Mouse (Mus musculus): ENCODE data around the gene Olfr738. TPM values are rescaled to one million over a fixed set of nuclear protein-coding genes. Genes with fewer than 3 reads are reported as not detected.

Gene Olfr738
- total RNA-seq (2014; rRNA removed) (not detected in 2 replicates), polyA plus RNA-seq (2012; rRNA removed) (not detected in 2 replicates)

DNA sequence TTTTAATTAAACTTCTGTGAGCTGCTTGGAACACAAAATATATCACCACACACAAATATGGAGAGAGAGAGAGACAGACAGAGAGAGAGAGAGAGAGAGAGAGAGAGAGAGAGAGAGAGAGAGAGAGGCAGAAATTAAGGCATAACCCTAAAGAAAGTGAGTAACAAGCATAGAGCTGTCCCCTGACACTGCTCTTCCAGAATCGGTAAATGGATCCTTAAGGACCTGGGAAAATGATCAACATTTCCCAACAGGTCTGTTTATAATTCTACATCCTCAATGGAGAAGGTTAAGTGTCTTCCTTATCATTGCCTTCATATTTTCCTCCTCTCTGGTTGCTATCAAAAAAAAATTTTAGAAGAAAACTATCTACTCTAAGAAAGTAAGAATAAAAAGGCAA, at the start of gene Olfr738:
Olfr738 (plus strand) TSS at position 301 of the 400 bp plus-strand sequence.
- Histone ChIP-seq H3K27me3 (ENCODE audit: control insufficient read depth, insufficient read depth, low read length) (no peaks in the 10 kb centered on the region), H3K9ac (ENCODE audit: low read depth, low read length) (no peak within 1 kb of the TSS), H3K27ac (replicated peaks; ENCODE audit: insufficient read depth, low read depth, low read length) (no peak within 1 kb of the TSS), H3K36me3 (ENCODE audit: control insufficient read depth, insufficient read depth, low read length) (no peaks in the 10 kb centered on the region), H3K4me3 (ENCODE audit: insufficient read depth, low read depth, low read length) (no peak within 1 kb of the TSS), H3K4me1 (ENCODE audit: control insufficient read depth, insufficient read depth, low read length) (no peaks in the 10 kb centered on the region), H3K79me2 (ENCODE audit: control insufficient read depth, insufficient read depth, low read length) (no peaks in the 10 kb centered on the region)
- 79% methylated on average over 1 of the region's 1 CpGs for WGBS
- DNase-seq (ENCODE audit: extremely low read depth, low read depth, low spot score), result no peak
- TF ChIP-seq POLR2A (IDR thresholded peaks at IDR 0.05; ENCODE audit: extremely low read depth, insufficient read depth, low read length) (no peak), CTCF (IDR thresholded peaks at IDR 0.05; ENCODE audit: low read depth, low read length) (no peak)

DNA sequence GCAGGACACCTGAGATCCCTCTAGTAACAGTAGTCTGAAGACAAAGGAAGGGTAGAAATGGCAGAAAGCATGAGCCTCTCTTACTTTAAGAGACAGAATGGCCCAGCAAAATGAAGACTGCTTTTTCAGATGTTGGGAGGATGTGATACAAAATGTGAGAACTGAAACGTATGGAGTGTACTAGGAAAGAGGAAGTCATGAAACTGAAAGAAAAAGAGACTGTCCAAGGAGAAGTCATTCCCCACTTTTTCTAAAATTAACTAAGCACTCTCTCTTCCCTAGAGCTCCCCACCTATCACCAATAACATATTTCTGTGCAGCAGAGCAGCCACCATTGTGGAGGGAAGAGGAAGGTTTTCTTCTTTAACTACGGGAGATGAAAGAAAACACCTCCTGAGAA, 49.8 kb upstream of the Olfr738 start, which contains the start of gene Tlr11:
Tlr11 (plus strand) TSS at position 322 of the 400 bp plus-strand sequence.
- no peak within 1 kb of the TSS for H3K4me3 ChIP-seq (ENCODE audit: insufficient read depth, low read depth, low read length)
- no peaks in the 10 kb centered on the region for H3K27me3 ChIP-seq (ENCODE audit: control insufficient read depth, insufficient read depth, low read length)

DNA sequence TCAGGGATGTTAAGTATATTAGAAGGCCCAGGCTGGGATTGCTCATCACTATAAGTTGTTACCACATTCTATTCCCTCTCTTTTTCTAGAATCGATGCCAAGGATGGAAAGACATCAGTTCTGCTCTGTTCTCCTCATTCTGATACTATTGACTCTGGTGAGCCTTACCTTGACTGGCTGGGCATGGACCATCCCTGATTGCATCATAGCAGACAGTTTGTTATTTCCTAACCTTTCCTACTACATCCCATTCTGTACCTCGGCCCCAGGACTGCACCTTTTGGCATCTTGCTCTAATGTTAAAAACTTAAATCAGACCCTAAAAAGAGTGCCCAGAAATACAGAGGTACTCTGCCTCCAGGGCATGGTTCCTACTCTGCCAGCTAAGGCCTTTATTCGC, 46.9 kb upstream of the Olfr738 start:
- DNase-seq (ENCODE audit: extremely low read depth, low read depth, low spot score), result peak; percentile 77
- Histone ChIP-seq H3K9ac (ENCODE audit: low read depth, low read length) (no peak overlapping the region), H3K27me3 (ENCODE audit: control insufficient read depth, insufficient read depth, low read length) (no peaks in the 10 kb centered on the region), H3K4me1 (ENCODE audit: control insufficient read depth, insufficient read depth, low read length) (peaks cover 6% of the 10 kb centered on the region; the same call in 1 of the 2 replicates), H3K27ac (replicated peaks; ENCODE audit: insufficient read depth, low read depth, low read length) (no peak overlapping the region), H3K36me3 (ENCODE audit: control insufficient read depth, insufficient read depth, low read length) (no peaks in the 10 kb centered on the region), H3K79me2 (ENCODE audit: control insufficient read depth, insufficient read depth, low read length) (no peaks in the 10 kb centered on the region), H3K4me3 (ENCODE audit: insufficient read depth, low read depth, low read length) (no peak overlapping the region)
- no peak for TF ChIP-seq CTCF (IDR thresholded peaks at IDR 0.05; ENCODE audit: low read depth, low read length)
- TF ChIP-seq POLR2A (IDR thresholded peaks at IDR 0.05; ENCODE audit: extremely low read depth, insufficient read depth, low read length), result no peak
- WGBS, result 42% methylated on average over 3 of the region's 3 CpGs

More for the DNA sequence above, 49.8 kb upstream of the Olfr738 start, which contains the start of gene Tlr11:
- Histone ChIP-seq H3K27ac (replicated peaks; ENCODE audit: insufficient read depth, low read depth, low read length) (0 out of 2 replicates have a peak within 1 kb of the TSS, but pooled peaks have one; percentile 10), H3K36me3 (ENCODE audit: control insufficient read depth, insufficient read depth, low read length) (no peaks in the 10 kb centered on the region), H3K79me2 (ENCODE audit: control insufficient read depth, insufficient read depth, low read length) (no peaks in the 10 kb centered on the region), H3K4me1 (ENCODE audit: control insufficient read depth, insufficient read depth, low read length) (peaks cover 3% of the 10 kb centered on the region; the same call in 1 of the 2 replicates), H3K9ac (ENCODE audit: low read depth, low read length) (no peak within 1 kb of the TSS)
- no peak for TF ChIP-seq CTCF (IDR thresholded peaks at IDR 0.05; ENCODE audit: low read depth, low read length)
- no peak for TF ChIP-seq POLR2A (IDR thresholded peaks at IDR 0.05; ENCODE audit: extremely low read depth, insufficient read depth, low read length)
- 77% methylated on average over 2 of the region's 2 CpGs for WGBS
- peak; percentile 35 for DNase-seq (ENCODE audit: extremely low read depth, low read depth, low spot score)

DNA sequence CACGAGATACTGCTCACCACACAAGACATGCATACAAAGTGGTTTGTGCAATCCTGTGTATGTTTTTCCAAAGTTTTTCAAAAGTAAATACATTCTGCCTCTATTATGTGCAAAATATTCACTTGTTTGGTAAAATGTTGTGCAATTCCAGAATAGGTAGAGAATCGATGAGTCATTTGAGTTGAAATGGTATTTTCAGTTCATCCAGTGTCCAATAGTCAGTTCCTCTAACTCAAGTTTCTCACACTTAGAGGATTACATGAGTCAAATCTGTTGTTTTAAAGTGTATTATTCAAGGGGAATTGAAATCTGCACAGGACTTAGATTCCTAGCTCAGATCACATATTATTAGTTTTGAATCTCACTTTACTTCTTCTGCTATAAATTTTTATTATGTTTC, 43.8 kb upstream of the Olfr738 start:
- H3K27me3 ChIP-seq (ENCODE audit: control insufficient read depth, insufficient read depth, low read length), result no peaks in the 10 kb centered on the region
- no peaks in the 10 kb centered on the region for H3K36me3 ChIP-seq (ENCODE audit: control insufficient read depth, insufficient read depth, low read length)
- H3K4me1 ChIP-seq (ENCODE audit: control insufficient read depth, insufficient read depth, low read length), result peaks cover 3% of the 10 kb centered on the region; the same call in 1 of the 2 replicates
- no peaks in the 10 kb centered on the region for H3K79me2 ChIP-seq (ENCODE audit: control insufficient read depth, insufficient read depth, low read length)
- DNase-seq (ENCODE audit: extremely low read depth, low read depth, low spot score), result peak; percentile 72
- no peak overlapping the region for H3K4me3 ChIP-seq (ENCODE audit: insufficient read depth, low read depth, low read length)
- TF ChIP-seq CTCF (IDR thresholded peaks at IDR 0.05; ENCODE audit: low read depth, low read length) (no peak), POLR2A (IDR thresholded peaks at IDR 0.05; ENCODE audit: extremely low read depth, insufficient read depth, low read length) (no peak)
- 15% methylated on average over 2 of the region's 2 CpGs for WGBS
- no peak overlapping the region for H3K27ac ChIP-seq (replicated peaks; ENCODE audit: insufficient read depth, low read depth, low read length)
- no peak overlapping the region for H3K9ac ChIP-seq (ENCODE audit: low read depth, low read length)

DNA sequence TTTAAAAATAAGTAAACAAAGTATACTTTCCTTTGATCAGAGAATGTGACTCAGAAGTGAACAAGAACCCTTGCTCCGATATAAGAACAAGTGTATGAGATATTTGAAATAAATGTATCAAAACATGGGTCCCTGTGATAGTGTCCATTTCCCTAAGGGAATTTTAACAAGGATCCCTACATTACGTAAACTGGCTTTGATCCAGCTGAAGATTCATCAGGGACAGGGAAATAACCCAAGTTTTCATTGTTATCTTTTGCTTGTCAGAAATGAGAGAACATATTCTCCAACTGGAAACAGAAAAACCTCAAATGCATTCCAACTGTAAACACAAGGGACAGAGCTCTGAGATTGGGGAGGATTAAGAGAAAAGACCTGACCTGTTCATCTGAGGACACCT, 26.5 kb upstream of the Olfr738 start, which contains the start of gene Olfr736:
Olfr736 (plus strand) TSS at position 301 of the 400 bp plus-strand sequence.
- TF ChIP-seq CTCF (IDR thresholded peaks at IDR 0.05; ENCODE audit: low read depth, low read length), result no peak
- no peak for TF ChIP-seq POLR2A (IDR thresholded peaks at IDR 0.05; ENCODE audit: extremely low read depth, insufficient read depth, low read length)
- H3K4me3 ChIP-seq (ENCODE audit: insufficient read depth, low read depth, low read length), result no peak within 1 kb of the TSS
- no peak within 1 kb of the TSS for H3K9ac ChIP-seq (ENCODE audit: low read depth, low read length)
- no peak for DNase-seq (ENCODE audit: extremely low read depth, low read depth, low spot score)
- no peaks in the 10 kb centered on the region for H3K79me2 ChIP-seq (ENCODE audit: control insufficient read depth, insufficient read depth, low read length)
- H3K27ac ChIP-seq (replicated peaks; ENCODE audit: insufficient read depth, low read depth, low read length), result no peak within 1 kb of the TSS
- 82% methylated on average over 2 of the region's 2 CpGs for WGBS
- H3K36me3 ChIP-seq (ENCODE audit: control insufficient read depth, insufficient read depth, low read length), result no peaks in the 10 kb centered on the region
- no peaks in the 10 kb centered on the region for H3K4me1 ChIP-seq (ENCODE audit: control insufficient read depth, insufficient read depth, low read length)
- no peaks in the 10 kb centered on the region for H3K27me3 ChIP-seq (ENCODE audit: control insufficient read depth, insufficient read depth, low read length)

DNA sequence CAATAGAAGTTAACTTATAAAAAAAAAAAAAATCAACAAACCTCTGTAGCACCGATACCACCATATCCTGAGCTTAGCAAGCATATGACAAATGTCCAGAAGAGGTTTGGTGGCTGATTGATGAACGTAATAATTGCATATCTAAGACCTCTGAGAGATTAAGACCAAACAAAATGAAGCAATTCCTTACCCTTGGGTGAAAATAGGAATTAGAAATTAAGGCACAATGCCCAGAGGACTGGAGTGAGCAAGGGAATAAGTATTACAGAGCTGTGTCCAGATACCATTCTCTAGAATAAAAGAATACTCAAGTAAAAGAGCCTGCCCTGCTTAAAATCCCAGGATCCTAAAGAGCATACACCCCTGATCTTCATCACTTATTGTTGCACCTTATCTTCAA, 11.0 kb downstream of the Olfr738 start, which contains the start of gene Olfr739:
Olfr739 (plus strand) TSS at position 301 of the 400 bp plus-strand sequence.
- H3K36me3 ChIP-seq (ENCODE audit: control insufficient read depth, insufficient read depth, low read length), result no peaks in the 10 kb centered on the region
- no peaks in the 10 kb centered on the region for H3K27me3 ChIP-seq (ENCODE audit: control insufficient read depth, insufficient read depth, low read length)
- no peak within 1 kb of the TSS for H3K27ac ChIP-seq (replicated peaks; ENCODE audit: insufficient read depth, low read depth, low read length)
- no peaks in the 10 kb centered on the region for H3K4me1 ChIP-seq (ENCODE audit: control insufficient read depth, insufficient read depth, low read length)
- WGBS, result 67% methylated on average over 2 of the region's 2 CpGs
- no peaks in the 10 kb centered on the region for H3K79me2 ChIP-seq (ENCODE audit: control insufficient read depth, insufficient read depth, low read length)
- DNase-seq (ENCODE audit: extremely low read depth, low read depth, low spot score), result no peak
- no peak within 1 kb of the TSS for H3K4me3 ChIP-seq (ENCODE audit: insufficient read depth, low read depth, low read length)
- TF ChIP-seq POLR2A (IDR thresholded peaks at IDR 0.05; ENCODE audit: extremely low read depth, insufficient read depth, low read length) (no peak), CTCF (IDR thresholded peaks at IDR 0.05; ENCODE audit: low read depth, low read length) (no peak)
- no peak within 1 kb of the TSS for H3K9ac ChIP-seq (ENCODE audit: low read depth, low read length)
